Mouse (Mus musculus) hematopoietic stem cell, adult 5-6 weeks (primary cell): Measurements from ENCODE around the gene Gpn2. TPM values are rescaled to one million over a fixed set of nuclear protein-coding genes. Genes with fewer than 3 reads are reported as not detected.

ENCODE experiments used
- ATAC-seq, 2 experiments: fragments of 125-278 bp in 1 of 2; replicated peaks in 1 of 2; 2 replicates each; pipeline ENCODE4 v1.8.0; 2016 to 2017; ENCODE audit warnings: inconsistent platforms in 2 of 2, mild to moderate bottlenecking in 2 of 2, moderate number of reproducible peaks in 2 of 2, low read depth in 1 of 2, moderate TSS enrichment in 1 of 2; ENCODE audit not compliant: low FRiP score in 2 of 2, poor library complexity in 2 of 2, severe bottlenecking in 2 of 2, insufficient read depth in 1 of 2, low TSS enrichment in 1 of 2
- total RNA-seq: library from RNA; stranded (forward); fragments of 172-1452, 232-1000 nt; gene quantifications from 2 replicates; pipeline ENCODE4 v1.2.3, GENCODE M21; 2017

Gpn2 gene
- 15.1 and 21.8 TPM in 2 replicates for total RNA-seq

- ATAC-seq, result peak; percentile 90
Observed at GRCm38 (mm10) chr4:133584059-133584951, at the start of gene Gpn2. Gpn2 (plus strand) TSS chr4:133584362.

- ATAC-seq, result no peak
Observed at GRCm38 (mm10) chr4:133536081-133536480, 48.1 kb upstream of the Gpn2 start.

GRCm38 (mm10) chr4:133536652-133537051 is 47.5 kb upstream of the Gpn2 start:
- no peak for ATAC-seq

GRCm38 (mm10) chr4:133545272-133546231 is 38.6 kb upstream of the Gpn2 start, which contains the start of gene Nudc:
Nudc (minus strand) TSS chr4:133545996.
- peak; percentile 97 to 99 for ATAC-seq

GRCm38 (mm10) chr4:133552029-133552428 is 32.1 kb upstream of the Gpn2 start:
- ATAC-seq, result no peak

- peak; percentile 37 to 47 for ATAC-seq
Observed at GRCm38 (mm10) chr4:133552768-133553447, 31.3 kb upstream of the Gpn2 start, which contains the start of gene Nr0b2. Nr0b2 (plus strand) TSS chr4:133553376.

- peak; percentile 46 to 55 for ATAC-seq
Observed at GRCm38 (mm10) chr4:133553448-133554330, 30.5 kb upstream of the Gpn2 start.

GRCm38 (mm10) chr4:133557041-133557717 is 27.0 kb upstream of the Gpn2 start:
- ATAC-seq, result no peak

- no peak for ATAC-seq
Observed at GRCm38 (mm10) chr4:133559846-133560245, 24.3 kb upstream of the Gpn2 start.

GRCm38 (mm10) chr4:133561622-133562021 is 22.5 kb upstream of the Gpn2 start:
- no peak for ATAC-seq

- ATAC-seq, result peak; percentile 77 to 90
Observed at GRCm38 (mm10) chr4:133563123-133563571, 21.0 kb upstream of the Gpn2 start.

- no peak for ATAC-seq
Observed at GRCm38 (mm10) chr4:133567251-133567650, 16.9 kb upstream of the Gpn2 start.

GRCm38 (mm10) chr4:133569291-133570065 is 14.7 kb upstream of the Gpn2 start:
- no peak for ATAC-seq

- no peak; a peak in 1 of 4 replicates for ATAC-seq
Observed at GRCm38 (mm10) chr4:133570066-133570466, 14.1 kb upstream of the Gpn2 start.
